Mouse (Mus musculus): ENCODE measurements around the gene Vstm4.

The Vstm4 gene

DNA sequence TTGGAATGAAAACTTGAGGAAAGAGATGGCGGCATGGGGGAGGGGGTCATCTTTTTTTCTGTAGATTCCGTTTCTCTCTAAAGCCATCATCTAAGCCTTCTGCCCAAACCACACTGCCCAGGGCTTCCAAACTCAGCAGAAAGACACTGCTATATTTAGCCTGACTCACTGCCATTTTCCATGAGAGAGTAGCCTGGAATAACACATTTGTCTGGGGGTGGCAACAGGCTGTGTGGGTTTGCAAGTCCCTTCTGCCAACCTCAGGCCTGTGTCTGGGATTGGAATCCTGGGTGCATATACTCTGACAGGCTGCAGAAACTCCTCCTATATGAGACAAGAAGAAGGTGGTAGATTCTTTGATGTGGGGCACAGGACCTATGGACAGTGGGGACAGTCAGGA lies 91.0 kb downstream of the Vstm4 start:
- DNase-seq (ENCODE audit: low spot score): no peak

DNA sequence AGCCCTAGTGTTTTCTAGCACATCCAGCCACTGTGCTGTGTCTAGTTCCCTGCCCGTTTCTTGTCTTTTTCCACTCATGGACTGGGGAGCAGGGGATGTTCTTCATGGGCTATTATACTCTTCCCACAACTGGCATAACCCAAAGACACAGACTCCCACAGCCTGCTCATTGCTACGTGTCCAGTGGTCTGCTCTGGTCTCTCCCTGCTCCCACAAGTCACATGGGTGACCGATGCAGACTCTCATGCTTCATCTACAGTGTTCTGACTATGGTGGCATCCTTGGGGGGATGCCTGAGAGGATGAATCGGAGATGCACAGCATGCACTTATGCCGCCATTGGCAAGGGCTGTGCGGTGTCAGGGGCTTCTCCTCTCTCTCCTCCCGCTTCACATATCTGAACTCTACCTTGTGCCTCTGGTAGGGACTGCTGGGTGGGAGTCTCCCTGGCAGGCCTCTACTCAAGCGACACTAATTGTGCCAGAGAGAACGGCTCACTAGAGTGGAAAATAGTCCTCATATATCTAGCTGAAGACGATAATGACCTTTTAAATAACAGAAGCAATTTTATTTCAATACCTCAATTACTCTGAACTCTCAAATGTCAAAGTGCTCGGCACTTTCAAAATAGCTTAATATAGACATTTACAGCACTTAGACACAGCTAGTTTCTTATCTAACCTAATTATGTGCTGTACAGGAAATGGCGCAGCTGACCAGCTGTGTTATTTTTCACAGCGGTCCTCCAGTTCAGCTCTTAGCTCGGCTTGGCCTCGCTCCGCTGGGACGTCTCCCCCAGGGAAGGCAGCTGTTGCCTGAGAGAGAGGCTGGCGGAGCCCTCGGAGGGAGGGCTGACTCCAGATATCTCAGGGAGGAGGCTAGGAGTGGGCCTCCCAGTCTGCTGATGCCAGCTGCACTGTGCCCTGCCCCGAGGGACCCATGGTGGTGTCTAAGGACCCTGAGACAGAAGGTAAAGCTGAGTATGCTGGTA lies 94.1 kb downstream of the Vstm4 start:
- DNase-seq (ENCODE audit: low spot score): no peak

DNA sequence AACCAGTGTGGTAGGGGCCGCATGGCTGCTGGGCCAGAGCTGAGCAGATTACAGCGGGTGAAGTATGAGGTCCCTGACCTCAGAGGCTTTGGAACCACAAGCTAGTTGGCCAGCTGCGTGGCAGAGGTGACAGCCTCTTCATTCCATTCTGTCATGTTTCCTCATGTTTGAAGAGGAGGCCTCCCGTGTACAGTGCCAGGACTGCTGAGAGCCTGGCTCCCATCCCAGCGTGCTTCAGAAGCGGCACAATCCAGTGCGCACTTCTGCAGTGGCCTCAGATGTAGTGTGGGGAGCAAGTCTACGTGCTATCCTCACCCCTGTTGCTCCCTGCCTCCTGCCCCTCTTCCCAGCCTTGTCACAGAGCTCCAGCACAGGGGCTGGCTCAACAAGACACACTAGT lies 99.9 kb downstream of the Vstm4 start:
- DNase-seq (ENCODE audit: low spot score): no peak

DNA sequence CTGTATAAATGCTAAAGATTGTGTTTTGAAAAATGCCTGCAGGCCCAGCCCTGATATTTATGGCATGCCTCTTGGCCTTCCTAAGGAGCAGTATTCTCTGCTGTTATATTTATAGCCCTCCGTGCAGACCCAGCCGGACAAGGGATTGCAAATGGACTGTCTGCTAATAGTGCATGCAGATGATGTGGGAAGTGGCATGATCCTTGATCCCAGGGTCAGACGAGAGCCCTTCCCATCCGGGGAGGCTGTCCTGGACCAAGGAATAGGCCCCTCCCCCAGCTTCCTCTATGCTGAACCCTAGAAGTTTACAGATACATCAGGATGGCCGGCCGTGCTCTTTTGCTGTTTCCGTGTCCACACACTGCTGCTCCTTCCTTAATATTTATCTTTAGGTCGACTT lies 102.1 kb downstream of the Vstm4 start:
- no peak for DNase-seq (ENCODE audit: low spot score)

DNA sequence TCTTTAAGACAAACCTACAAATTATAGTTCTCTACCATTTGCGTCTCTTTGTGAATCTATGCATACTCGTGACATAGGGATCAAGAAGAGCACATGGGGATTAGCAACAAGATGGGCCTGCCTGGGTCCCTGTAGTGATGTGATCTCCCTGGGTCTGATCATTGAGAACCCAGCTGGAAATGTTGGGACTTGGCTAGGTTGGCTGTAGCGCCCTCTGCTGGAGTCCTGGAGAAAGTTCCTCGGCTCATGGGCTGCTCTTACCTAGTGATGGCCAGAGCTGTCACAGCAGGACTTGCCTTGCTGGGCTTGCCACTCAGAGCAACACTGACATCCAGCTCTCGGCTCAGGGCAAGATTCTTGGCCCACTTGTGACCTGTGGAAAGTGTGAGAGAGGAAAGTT lies 103.9 kb downstream of the Vstm4 start:
- DNase-seq (ENCODE audit: low spot score): peak; percentile 30

DNA sequence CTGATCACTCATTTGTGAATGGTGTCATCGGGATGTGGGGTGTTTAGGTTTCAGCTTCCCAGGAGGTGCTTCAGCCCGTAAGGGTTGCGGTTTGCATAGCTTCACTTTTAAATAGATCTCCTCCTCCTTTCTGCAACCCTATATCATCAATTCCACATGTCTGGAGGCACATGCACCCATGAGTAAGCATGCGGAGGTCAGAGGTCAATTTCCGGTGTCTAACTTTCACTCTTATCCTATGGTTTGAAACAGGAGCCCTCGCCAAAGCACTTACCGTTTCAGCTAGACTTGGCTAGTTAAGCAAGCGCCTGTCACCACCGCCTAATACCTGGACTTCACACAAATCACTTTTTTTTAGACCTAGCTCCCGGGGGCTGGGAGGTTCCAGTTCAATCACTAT lies 108.2 kb downstream of the Vstm4 start:
- no peak for DNase-seq (ENCODE audit: low spot score)

DNA sequence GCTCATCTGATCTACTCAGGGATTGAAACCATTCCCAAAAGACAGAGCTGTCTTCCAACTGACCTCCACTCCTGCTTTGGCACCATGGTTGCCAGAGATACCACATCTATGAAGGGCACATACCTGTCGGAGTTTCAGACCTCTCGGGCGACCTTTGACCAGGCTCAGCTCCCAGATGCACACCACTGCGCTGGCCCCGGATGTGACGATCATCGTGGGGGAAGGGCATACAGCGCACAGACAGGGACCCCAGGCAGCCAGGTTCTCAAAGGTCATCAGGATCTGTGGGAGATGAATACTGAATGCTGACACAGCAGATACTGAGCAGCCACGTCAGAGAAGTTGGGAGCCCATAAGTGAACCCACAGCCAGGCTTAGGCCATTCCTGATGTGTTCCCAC lies 114.1 kb downstream of the Vstm4 start:
- DNase-seq (ENCODE audit: low spot score): no peak

DNA sequence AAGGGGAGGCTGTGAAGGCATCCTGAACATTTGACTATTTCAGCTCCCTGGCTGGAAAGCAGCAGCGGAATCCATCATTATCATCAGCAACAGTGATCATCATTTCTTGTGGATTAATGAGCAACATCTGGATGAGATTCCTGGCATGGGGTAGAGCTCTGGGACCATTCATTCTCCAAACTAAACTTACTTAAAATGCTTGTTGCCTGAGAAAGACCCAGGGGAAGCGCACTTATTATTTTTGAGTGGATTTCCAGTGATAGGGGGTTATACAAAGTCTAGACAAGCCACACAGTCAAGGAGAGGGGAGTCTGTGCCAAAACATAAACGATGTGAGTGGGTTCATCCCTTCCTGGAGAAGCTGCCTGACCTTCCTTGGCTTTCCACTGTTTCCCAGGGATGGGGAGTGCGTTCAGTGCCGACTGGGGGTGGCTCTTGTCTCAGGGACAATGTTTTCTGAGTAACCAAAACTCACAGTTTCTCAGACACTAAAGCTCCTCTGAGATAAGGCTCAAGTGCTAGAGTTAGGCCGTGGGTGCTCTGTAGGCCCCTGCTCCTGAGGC lies 127.7 kb downstream of the Vstm4 start:
- DNase-seq (ENCODE audit: low spot score): no peak

DNA sequence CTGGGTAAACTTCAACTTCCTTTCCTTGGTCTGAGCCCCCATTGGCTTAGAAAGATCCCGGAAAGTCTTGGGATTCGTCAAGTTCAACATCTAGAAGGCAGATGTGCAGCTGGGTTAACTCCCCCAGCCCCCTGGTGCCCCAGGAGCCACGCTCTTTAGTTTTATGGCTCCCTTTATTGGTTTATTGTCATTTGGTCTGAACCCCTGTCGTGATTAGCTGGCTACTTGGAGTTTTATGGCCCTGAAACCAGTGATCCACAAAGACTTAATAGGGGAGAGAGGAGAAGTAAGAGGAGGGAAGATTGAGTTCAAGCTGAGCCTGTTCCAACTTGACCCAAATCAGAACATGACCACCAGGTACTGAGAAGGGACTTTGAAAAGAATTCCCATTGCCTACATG lies 130.1 kb downstream of the Vstm4 start:
- no peak for DNase-seq (ENCODE audit: low spot score)
